ENCODE assay signal across 13 mouse cellular contexts in genomic region chr4:126166084-126166483, GRCm38 (mm10). TPM values are rescaled to one million over a fixed set of nuclear protein-coding genes. Genes with fewer than 3 reads are reported as not detected.
DNase-seq lines count a peak whose midpoint lies in the region; TF ChIP-seq lines count a peak whose summit lies in the region.
"Had no signal": no experiment of that assay in that cellular context is flagged by ENCODE, and none has a peak within 500 bp of the region (broad histone marks: within the 10 kb centered on the region; RNA-seq: fewer than 3 reads in every experiment).

No protein-coding gene starts in this region.

- H3K4me3 ChIP-seq in brown adipose tissue, adult 24 weeks (ENCODE audit: insufficient read depth, low read depth, low read length), result no peak overlapping the region
- no peak overlapping the region for H3K4me3 ChIP-seq in layer of hippocampus, adult 2 months
- H3K4me3 ChIP-seq: embryonic facial prominence, embryonic 12.5 days; forebrain, embryonic 13.5 days had no signal

- peaks cover 17% of the 10 kb centered on the region for H3K4me1 ChIP-seq in brown adipose tissue, adult 24 weeks (ENCODE audit: control insufficient read depth, insufficient read depth, insufficient read length, low read length)

- TF ChIP-seq CTCF in layer of hippocampus, adult 2 months (conservative IDR thresholded peaks at IDR 0.05), result no peak

- DNase-seq in adrenal gland, adult (ENCODE audit: inconsistent age in 2 of 2, low spot score in 1 of 2), result peak; percentile 63 to 85
- no peak for DNase-seq in adrenal gland, adult 8-10 months
- peak; percentile 57 for DNase-seq in kidney, adult 18-20 months
- no peak for DNase-seq in kidney, postnatal 14 days
- DNase-seq in kidney, postnatal 10 days, result peak; percentile 30
- no peak for DNase-seq in right cerebral cortex, adult 2 months (ENCODE audit: low spot score in 2 of 2)
- no peak for DNase-seq in layer of hippocampus, adult 2 months (ENCODE audit: low spot score in 2 of 2)
- DNase-seq: cerebellum, postnatal 14 days; right cerebral cortex, postnatal 25 days had no signal

- H3K27ac ChIP-seq in brown adipose tissue, adult 24 weeks (replicated peaks; ENCODE audit: low read depth, low read length), result peak overlapping the region; percentile 93
- H3K27ac ChIP-seq in layer of hippocampus, adult 2 months, result no peak overlapping the region
- H3K27ac ChIP-seq: embryonic facial prominence, embryonic 12.5 days; forebrain, embryonic 13.5 days; hindbrain, postnatal 0 days had no signal

RNA-seq across cellular contexts. Expression of gene Sh3d21, which starts 2.8 kb away (rescaled TPM):
- total RNA-seq in adrenal gland, adult 8-10 months (2022), result 1 to 10 TPM; 2.7 to 5.0 (median 4.3) TPM
- polyA plus RNA-seq in brown adipose tissue, adult 24 weeks (2012; ENCODE audit: insufficient read depth, insufficient read length, missing spikeins), result 2.1 and 3.5 TPM in 2 replicates
- under 1 TPM; 0.59 to 0.81 TPM for total RNA-seq in layer of hippocampus, adult 2 months (2021)

RNA-seq across cellular contexts. Expression of gene Eva1b, which starts 18.5 kb away (rescaled TPM):
- 10 to 100 TPM; 21.1 to 32.2 (median 27.0) TPM for total RNA-seq in adrenal gland, adult 8-10 months (2022)
- polyA plus RNA-seq in brown adipose tissue, adult 24 weeks (2012; ENCODE audit: insufficient read depth, insufficient read length, missing spikeins), result 8.6 and 13.5 TPM in 2 replicates
- total RNA-seq in layer of hippocampus, adult 2 months (2021), result 1 to 10 TPM; 3.3 to 3.6 TPM

RNA-seq across cellular contexts. Expression of gene Thrap3, which starts 36.5 kb away (rescaled TPM):
- total RNA-seq in adrenal gland, adult 8-10 months (2022), result 100 to 1,000 TPM; 203 to 250 (median 221) TPM
- polyA plus RNA-seq in brown adipose tissue, adult 24 weeks (2012; ENCODE audit: insufficient read depth, insufficient read length, missing spikeins), result 65.6 and 120 TPM in 2 replicates
- total RNA-seq in layer of hippocampus, adult 2 months (2021), result 100 to 1,000 TPM; 150 to 166 TPM

Comparison
In these comparisons a context has a peak if more than half of its experiments do, and no peak if none do; other contexts are left out.
1. DNase-seq: peak in adrenal gland, adult (2 of 2), kidney, adult 18-20 months (single experiment) and kidney, postnatal 10 days (single experiment); none in adrenal gland, adult 8-10 months (single experiment), kidney, postnatal 14 days (single experiment), right cerebral cortex, adult 2 months (0 of 2) and layer of hippocampus, adult 2 months (0 of 2).
2. RNA of gene Eva1b, which starts 18.5 kb away (total RNA-seq): 21.1 to 32.2 TPM in adrenal gland, adult 8-10 months; 3.3 to 3.6 TPM in layer of hippocampus, adult 2 months; every median in the first group is over 4 times any median in the second.